Mouse (Mus musculus) testis, adult 2 months (tissue): Measurements from ENCODE around the gene Ska3. TPM values are rescaled to one million over a fixed set of nuclear protein-coding genes. Genes with fewer than 3 reads are reported as not detected.
"Not testable (repeated sequence)": the region's sequence is repeated elsewhere in the genome, so short reads cannot be mapped to it uniquely, and the experiment has no call there.

ENCODE experiments used
- H3K27ac ChIP-seq: fragments of 200-500 bp; 2 replicates; pipeline ENCODE4 v1.5.1; 2012; ENCODE audit warnings: low read depth, low read length; ENCODE audit not compliant: control insufficient read depth, insufficient read depth
- H3K27me3 ChIP-seq: fragments of 200-500 bp; 2 replicates; pipeline ENCODE4 v1.6.1; 2012; ENCODE audit warnings: mild to moderate bottlenecking, low read length, moderate library complexity; ENCODE audit not compliant: control insufficient read depth, insufficient read depth
- H3K36me3 ChIP-seq: fragments of 200-500 bp; 2 replicates; pipeline ENCODE4 v1.6.1; 2012; ENCODE audit warnings: mild to moderate bottlenecking, low read length; ENCODE audit not compliant: control insufficient read depth, insufficient read depth
- H3K4me1 ChIP-seq: fragments of 200-500 bp; 2 replicates; pipeline ENCODE4 v1.6.1; 2012; ENCODE audit warnings: low read length; ENCODE audit not compliant: control insufficient read depth, insufficient read depth
- H3K4me3 ChIP-seq: fragments of 200-500 bp; 2 replicates; pipeline ENCODE4 v1.5.1; 2012; ENCODE audit warnings: low read depth, mild to moderate bottlenecking, low read length, moderate library complexity, mixed read lengths; ENCODE audit not compliant: control insufficient read depth
- CTCF ChIP-seq: fragments of 200-500 bp; IDR thresholded peaks from 2 replicates; pipeline ENCODE4 v1.5.1; 2012; ENCODE audit warnings: low read depth, mild to moderate bottlenecking, inconsistent platforms, low read length, moderate library complexity; ENCODE audit not compliant: control insufficient read depth, insufficient read depth, insufficient replicate concordance
- POLR2A ChIP-seq: fragments of 200-500 bp; IDR thresholded peaks from 2 replicates; pipeline ENCODE4 v1.6.1; 2012; ENCODE audit warnings: low read depth, mild to moderate bottlenecking, inconsistent platforms, low read length, moderate library complexity; ENCODE audit not compliant: control insufficient read depth
- polyA plus RNA-seq: library from polyadenylated mRNA; depleted of rRNA; stranded (reverse); fragments of >200 nt; gene quantifications from 2 replicates; pipeline ENCODE4 v1.2.3, GENCODE M21; 2012

Ska3 gene
- polyA plus RNA-seq, 1 experiment: 2.5 TPM

DNA sequence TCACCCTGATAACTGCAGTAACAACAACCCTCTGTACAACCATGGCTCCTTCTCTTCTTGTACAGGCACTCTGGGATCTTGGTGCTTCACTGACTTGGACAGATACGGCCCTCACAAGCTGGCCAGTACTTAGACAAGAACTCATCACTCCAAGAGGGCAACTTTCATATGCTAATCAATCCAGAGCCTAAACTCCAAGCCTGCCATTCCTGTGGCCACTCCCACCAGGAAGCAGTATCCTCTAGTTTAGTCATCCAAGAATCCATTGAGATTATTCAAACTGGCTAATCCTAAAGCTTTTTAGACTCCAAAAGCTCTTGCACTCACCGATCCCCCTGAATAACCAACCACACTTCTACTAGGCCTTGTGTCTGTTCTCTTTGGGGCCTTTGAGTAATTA, 27.0 kb upstream of the Ska3 start:
- no peaks in the 10 kb centered on the region for H3K4me1 ChIP-seq
- no peak overlapping the region for H3K27ac ChIP-seq
- H3K36me3 ChIP-seq: no peaks in the 10 kb centered on the region; the same call in 1 of the 2 replicates
- no peak overlapping the region for H3K4me3 ChIP-seq
- H3K27me3 ChIP-seq: no peaks in the 10 kb centered on the region
- TF ChIP-seq CTCF (no peak), POLR2A (no peak)

DNA sequence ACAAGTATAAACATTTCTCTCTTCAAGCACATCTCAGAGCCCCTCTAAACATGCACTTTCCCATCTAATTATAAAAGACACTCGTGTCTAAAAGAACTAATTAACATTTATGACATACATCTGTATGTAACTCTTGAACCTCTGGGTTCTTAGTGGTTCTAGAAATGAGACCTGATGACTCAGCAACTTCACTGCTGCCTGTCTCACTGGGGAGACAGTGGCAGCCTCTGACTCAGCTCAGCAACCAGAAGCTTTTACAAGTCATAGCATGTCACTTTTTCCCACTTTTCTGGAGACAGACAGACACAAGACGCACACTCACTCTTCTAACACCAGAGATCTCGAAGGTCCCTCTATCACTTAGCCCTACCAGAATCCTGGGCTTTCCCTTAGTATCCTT, 24.3 kb upstream of the Ska3 start:
- no peak for TF ChIP-seq POLR2A
- TF ChIP-seq CTCF: no peak
- Histone ChIP-seq H3K27ac (no peak overlapping the region), H3K4me3 (no peak overlapping the region), H3K4me1 (no peaks in the 10 kb centered on the region), H3K36me3 (no peaks in the 10 kb centered on the region; the same call in 1 of the 2 replicates), H3K27me3 (no peaks in the 10 kb centered on the region)

DNA sequence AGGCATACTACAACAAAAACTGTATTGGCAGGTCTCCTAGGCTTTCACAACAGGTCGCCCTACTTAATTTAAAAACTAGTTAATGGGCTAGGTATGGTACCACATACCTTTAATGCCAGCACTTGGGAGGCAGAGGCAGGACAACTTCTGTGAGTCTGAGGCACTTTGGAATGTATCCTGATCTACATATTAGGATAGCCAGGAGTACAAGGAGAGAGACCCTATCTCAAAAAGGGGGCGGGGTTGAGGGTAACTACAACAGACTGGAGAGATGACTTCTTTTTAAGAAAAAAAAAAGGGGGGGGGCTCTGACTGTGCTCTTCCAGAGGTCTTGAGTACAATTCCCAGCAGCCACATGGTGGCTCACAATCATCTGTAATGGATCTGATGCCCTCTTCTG, 22.7 kb upstream of the Ska3 start:
- Histone ChIP-seq H3K27ac (no peak overlapping the region), H3K36me3 (no peaks in the 10 kb centered on the region; the same call in 1 of the 2 replicates)

DNA sequence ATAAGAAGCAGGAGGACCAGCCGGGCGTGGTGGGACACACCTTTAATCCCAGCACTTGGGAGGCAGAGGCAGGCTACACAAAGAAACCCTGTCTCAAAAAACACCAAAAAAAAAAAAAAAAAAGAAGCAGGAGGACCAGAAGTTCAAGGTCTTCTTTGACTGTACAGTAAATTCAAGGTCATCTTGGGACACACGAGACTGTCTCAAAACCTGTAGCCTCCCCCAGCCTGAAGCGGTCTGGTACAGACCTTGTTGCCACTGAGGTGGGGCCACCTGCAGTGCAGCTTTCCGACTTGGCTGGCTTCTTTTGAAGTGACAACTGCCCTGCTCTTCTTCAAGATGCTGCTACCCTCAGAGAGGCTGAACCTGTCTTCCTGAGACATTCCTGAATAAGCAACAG, 22.1 kb upstream of the Ska3 start:
- not testable (repeated sequence) for H3K4me1 ChIP-seq, H3K36me3 ChIP-seq, H3K27me3 ChIP-seq, H3K27ac ChIP-seq
- H3K4me3 ChIP-seq: peak overlapping the region; percentile 54

More for the DNA sequence above, 22.7 kb upstream of the Ska3 start:
- Histone ChIP-seq H3K27me3 (no peaks in the 10 kb centered on the region), H3K4me1 (no peaks in the 10 kb centered on the region), H3K4me3 (no peak overlapping the region; the same call in 1 of the 2 replicates)
- TF ChIP-seq CTCF (no peak), POLR2A (no peak)

DNA sequence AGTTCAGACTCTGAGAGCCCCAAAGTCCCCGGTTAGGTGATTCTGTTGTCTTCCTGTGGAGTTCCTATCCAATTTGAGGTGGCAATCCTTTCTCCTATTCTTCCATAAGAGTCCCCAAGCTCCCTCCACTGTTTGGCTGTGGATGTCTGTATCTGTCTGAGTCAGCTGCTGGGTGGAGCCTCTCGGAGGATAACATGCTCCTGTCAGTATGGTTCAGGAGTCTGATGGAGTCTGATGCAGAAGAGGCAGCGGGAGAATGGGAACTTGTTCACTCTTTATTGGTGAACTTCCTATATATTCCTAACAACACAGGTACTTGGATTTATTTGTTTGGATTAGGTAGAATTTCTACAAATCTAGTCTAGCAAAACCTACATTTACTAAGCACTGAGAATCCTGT, 18.6 kb upstream of the Ska3 start:
- no peaks in the 10 kb centered on the region for H3K4me1 ChIP-seq
- no peak overlapping the region for H3K27ac ChIP-seq
- TF ChIP-seq POLR2A (no peak), CTCF (no peak)
- H3K27me3 ChIP-seq: no peaks in the 10 kb centered on the region
- no peak overlapping the region for H3K4me3 ChIP-seq
- no peaks in the 10 kb centered on the region for H3K36me3 ChIP-seq

DNA sequence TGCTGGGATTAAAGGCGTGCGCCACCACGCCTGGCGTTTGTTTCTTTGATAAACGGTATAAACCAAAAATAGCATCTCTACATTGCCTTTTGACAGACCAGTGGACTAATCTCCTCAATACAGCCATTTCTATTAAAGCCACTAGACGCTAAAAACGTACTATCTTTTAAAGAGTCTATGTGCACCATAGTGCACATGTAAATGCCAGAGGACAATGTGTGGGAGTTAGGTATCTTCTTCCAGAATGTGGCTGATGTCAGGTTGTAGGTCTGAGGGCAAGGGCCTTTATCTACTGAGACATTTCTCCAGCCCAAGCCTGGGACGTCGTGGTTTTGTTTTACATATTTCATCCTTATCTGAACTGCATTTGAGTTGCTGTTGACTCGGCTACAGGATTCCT, 9.2 kb upstream of the Ska3 start:
- Histone ChIP-seq H3K27ac (no peak overlapping the region), H3K27me3 (no peaks in the 10 kb centered on the region), H3K4me3 (no peak overlapping the region), H3K36me3 (no peaks in the 10 kb centered on the region; the same call in 1 of the 2 replicates), H3K4me1 (no peaks in the 10 kb centered on the region)
- no peak for TF ChIP-seq CTCF
- no peak for TF ChIP-seq POLR2A

DNA sequence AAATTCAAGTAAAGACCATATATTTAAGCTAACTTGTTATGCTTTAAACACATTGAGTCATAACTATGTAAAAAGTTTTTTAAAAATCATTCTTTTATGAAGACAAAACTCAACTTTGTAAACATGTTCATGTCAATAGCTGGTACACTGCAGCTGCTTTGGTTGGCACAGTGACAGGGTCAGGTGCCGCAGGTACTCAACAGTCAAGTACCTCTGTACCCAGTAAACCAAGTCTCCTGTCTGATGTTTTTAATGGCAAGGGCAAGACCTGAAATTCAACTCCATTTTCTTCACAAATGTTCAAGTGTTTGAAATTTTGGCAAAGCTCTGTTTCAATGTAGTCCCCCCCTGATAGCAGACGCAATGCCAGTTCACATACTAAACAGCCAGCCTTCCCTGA, 7.5 kb upstream of the Ska3 start:
- Histone ChIP-seq H3K4me3 (no peak overlapping the region), H3K4me1 (no peaks in the 10 kb centered on the region), H3K36me3 (no peaks in the 10 kb centered on the region), H3K27ac (no peak overlapping the region), H3K27me3 (no peaks in the 10 kb centered on the region)
- TF ChIP-seq CTCF (no peak), POLR2A (no peak)

DNA sequence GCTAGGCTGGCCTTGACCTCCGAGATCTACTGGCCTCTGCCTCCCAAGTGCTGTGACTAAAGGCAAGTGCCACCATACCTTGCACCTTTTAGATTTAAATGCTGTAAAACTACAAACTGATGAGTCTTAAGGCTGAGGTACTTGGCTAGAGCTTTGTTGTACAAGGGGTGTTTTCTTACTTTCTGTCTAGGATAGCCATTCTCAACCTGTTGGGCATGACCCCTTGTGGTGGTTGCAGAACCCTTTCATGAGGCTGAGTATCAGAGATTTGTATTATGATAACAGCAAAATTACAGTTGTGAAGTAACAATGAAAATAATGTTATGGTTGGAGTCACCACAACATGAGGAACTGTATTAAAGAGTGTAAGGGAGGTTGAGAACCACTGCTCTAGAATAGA, 1.3 kb upstream of the Ska3 start:
- TF ChIP-seq CTCF (no peak), POLR2A (no peak)
- H3K27ac ChIP-seq: no peak overlapping the region

More for the DNA sequence above, 1.3 kb upstream of the Ska3 start:
- no peaks in the 10 kb centered on the region for H3K4me1 ChIP-seq
- H3K4me3 ChIP-seq: peak overlapping the region; percentile 94
- H3K27me3 ChIP-seq: no peaks in the 10 kb centered on the region
- H3K36me3 ChIP-seq: no peaks in the 10 kb centered on the region; the same call in 1 of the 2 replicates
